Mouse (Mus musculus) embryonic facial prominence, embryonic 12.5 days (tissue): ENCODE data around the gene Nkap. TPM values are rescaled to one million over a fixed set of nuclear protein-coding genes. Genes with fewer than 3 reads are reported as not detected.
"Not testable (repeated sequence)": the region's sequence is repeated elsewhere in the genome, so short reads cannot be mapped to it uniquely, and the experiment has no call there.

Source experiments
- ATAC-seq: fragments of 200-750 bp; cut with Nextera tagmentation; 2 replicates; pipeline ENCODE4 v1.8.0; 2017; ENCODE audit not compliant: insufficient number of reproducible peaks, insufficient read depth, low FRiP score, low TSS enrichment
- H3K27ac ChIP-seq: fragments of 300-500 bp; sonication (generic); 2 replicates; pipeline ENCODE4 v1.5.1; 2016; ENCODE audit warnings: mild to moderate bottlenecking
- H3K27me3 ChIP-seq: fragments of 300-500 bp; sonication (generic); 2 replicates; pipeline ENCODE4 v1.6.1; 2016; ENCODE audit warnings: mild to moderate bottlenecking, moderate library complexity
- H3K36me3 ChIP-seq: fragments of 300-500 bp; sonication (generic); 2 replicates; pipeline ENCODE4 v1.6.1; 2016; ENCODE audit warnings: mild to moderate bottlenecking
- H3K4me1 ChIP-seq: fragments of 300-500 bp; sonication (generic); 2 replicates; pipeline ENCODE4 v1.6.1; 2016
- H3K4me2 ChIP-seq: fragments of 300-500 bp; sonication (generic); replicated peaks from 2 replicates; pipeline ENCODE4 v1.6.1; 2016; ENCODE audit warnings: mild to moderate bottlenecking, moderate library complexity
- H3K4me3 ChIP-seq: fragments of 300-500 bp; sonication (generic); 2 replicates; pipeline ENCODE4 v1.5.1; 2016; ENCODE audit warnings: mild to moderate bottlenecking
- H3K9ac ChIP-seq: fragments of 300-500 bp; sonication (generic); 2 replicates; pipeline ENCODE4 v1.6.1; 2016; ENCODE audit warnings: mild to moderate bottlenecking, moderate library complexity
- H3K9me3 ChIP-seq: fragments of 300-500 bp; sonication (generic); 2 replicates; pipeline ENCODE4 v1.6.1; 2016; ENCODE audit warnings: mild to moderate bottlenecking, moderate library complexity
- WGBS: fragments of 180-500 bp; shearing (Covaris S2); methylation state at CpG from one replicate; pipeline ENCODE4 v1.1.7; 2016; 5-methylcytosine and 5-hydroxymethylcytosine counted together
- polyA plus RNA-seq: library from polyadenylated mRNA; unstranded; fragments of >200 nt; fragmentation: Nextera tagmentation; extraction: Ambion mirVana; gene quantifications from 2 replicates; pipeline ENCODE4 v1.2.1, GENCODE M21; 2016

The Nkap gene
- polyA plus RNA-seq, 1 experiment from 2014 or later: 17.1 TPM

DNA sequence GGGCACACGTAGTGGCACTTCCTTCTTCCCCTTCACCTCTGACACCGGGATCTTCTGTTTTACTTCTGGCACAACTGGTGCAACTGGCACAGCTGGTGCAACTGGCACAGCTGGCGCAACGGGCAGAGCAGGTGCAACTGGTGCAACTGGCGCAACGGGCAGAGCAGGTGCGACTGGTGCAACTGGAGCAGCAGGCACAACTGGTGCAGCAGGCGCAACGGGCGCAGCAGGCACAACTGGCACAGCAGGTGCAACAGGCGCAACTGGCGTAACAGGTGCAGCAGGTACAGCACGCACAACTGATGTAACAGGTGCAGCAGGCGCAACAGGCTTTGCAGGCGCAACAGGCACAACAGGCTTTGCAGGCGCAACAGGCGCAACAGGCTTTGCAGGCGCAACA lies 36.5 kb downstream of the Nkap start:
- no peaks in the 10 kb centered on the region for H3K27me3 ChIP-seq
- H3K9me3 ChIP-seq: no peaks in the 10 kb centered on the region
- no peak overlapping the region for H3K9ac ChIP-seq
- no peak overlapping the region for H3K4me3 ChIP-seq
- no peak overlapping the region for H3K4me2 ChIP-seq
- H3K27ac ChIP-seq: no peak overlapping the region
- no peaks in the 10 kb centered on the region for H3K36me3 ChIP-seq
- ATAC-seq: no peak
- no peaks in the 10 kb centered on the region for H3K4me1 ChIP-seq
- 65% methylated on average over 18 of the region's 18 CpGs for WGBS

DNA sequence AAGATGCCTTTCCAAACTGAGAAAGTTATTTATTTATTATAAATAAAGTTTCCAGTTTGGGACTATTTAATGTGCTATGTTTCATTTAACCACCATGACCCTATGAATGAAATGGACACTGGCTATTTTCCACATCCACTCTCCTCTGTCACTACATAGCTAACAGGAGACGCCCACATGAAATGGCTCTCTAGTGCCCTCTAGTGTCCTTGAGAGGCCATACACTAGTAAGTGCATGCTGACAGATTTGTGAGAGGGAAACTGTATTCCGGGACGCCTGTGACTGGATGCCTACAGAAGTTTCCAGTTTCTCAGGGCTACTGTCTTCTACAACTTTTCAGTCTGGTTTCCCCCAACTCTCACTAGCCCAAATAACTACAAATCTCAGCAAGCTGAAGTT lies 40.5 kb downstream of the Nkap start:
- Histone ChIP-seq H3K9me3 (no peaks in the 10 kb centered on the region), H3K4me3 (no peak overlapping the region), H3K4me1 (no peaks in the 10 kb centered on the region), H3K27ac (no peak overlapping the region), H3K9ac (no peak overlapping the region), H3K4me2 (no peak overlapping the region), H3K36me3 (no peaks in the 10 kb centered on the region), H3K27me3 (no peaks in the 10 kb centered on the region)
- no peak for ATAC-seq
- WGBS: 21% methylated on average over 3 of the region's 3 CpGs

DNA sequence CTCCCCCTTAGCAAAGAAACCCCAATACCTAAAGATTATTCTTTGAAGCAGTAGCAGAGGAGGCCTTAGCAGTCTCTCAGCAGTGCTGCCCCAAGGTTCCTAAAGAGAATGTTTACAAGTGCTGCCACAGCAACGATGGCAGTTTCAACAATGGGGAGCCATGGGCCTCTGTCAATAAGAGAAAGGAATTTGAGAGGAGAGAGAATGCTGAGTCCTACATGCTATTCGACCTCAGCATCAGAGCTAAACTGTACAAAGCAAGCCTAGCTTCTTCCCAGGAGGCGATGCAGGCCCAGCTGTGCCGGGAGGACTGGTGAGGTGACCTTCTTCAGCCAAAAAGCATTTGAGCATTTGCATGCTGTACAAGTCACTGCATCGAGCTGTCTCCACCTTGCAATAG lies 42.1 kb downstream of the Nkap start, which contains the start of gene Akap14:
TSS of gene Akap14 (minus strand) at position 101 of the 400 bp plus-strand sequence.
- Histone ChIP-seq H3K27me3 (no peaks in the 10 kb centered on the region), H3K4me1 (no peaks in the 10 kb centered on the region), H3K27ac (no peak within 1 kb of the TSS), H3K4me3 (no peak within 1 kb of the TSS), H3K4me2 (no peak within 1 kb of the TSS), H3K36me3 (no peaks in the 10 kb centered on the region), H3K9ac (no peak within 1 kb of the TSS), H3K9me3 (no peaks in the 10 kb centered on the region)
- WGBS: 48% methylated on average over 5 of the region's 5 CpGs
- no peak for ATAC-seq

DNA sequence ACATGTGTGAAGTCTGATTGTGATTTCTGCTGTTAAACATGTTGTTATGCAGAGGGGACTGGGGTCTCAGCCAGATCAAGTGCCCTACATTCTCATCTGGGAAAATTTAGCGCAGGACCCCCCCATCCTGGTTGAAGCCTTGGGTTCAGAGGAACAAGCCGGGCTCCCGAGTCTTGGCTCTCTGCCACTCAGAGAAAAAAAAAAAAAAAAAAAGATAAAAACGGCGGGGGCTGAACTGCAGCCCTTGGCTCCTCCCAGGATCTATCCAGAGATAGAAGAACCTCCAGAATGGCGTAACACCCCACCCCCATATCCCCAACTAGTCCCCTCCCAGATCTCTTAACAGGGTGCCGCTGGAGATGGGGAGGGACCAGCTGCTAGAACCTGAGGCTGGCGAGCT lies 57.8 kb downstream of the Nkap start:
- WGBS: 58% methylated on average over 8 of the region's 8 CpGs
- not testable (repeated sequence) for H3K9ac ChIP-seq, H3K4me2 ChIP-seq, H3K27me3 ChIP-seq, H3K27ac ChIP-seq, ATAC-seq, H3K9me3 ChIP-seq, H3K4me1 ChIP-seq, H3K36me3 ChIP-seq, H3K4me3 ChIP-seq

DNA sequence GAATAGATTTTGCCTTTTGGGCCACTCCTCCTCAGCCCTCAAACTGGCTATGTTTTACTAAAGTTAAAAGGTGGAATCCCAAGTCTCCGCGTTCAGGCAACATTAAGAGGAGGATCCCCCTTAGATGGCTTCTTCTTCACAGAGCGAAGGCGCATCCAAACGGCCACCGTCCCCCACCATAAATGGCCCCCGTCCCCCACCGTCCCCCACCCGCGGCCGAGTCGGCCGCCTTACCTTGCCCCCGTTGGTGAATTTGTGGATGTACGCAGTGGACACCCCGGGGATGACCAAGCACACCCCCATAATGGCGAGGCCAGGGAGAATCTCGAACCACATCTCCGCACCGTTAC lies 64.1 kb downstream of the Nkap start:
- 27% methylated on average over 19 of the region's 20 CpGs for WGBS
- Histone ChIP-seq H3K4me1 (no peaks in the 10 kb centered on the region), H3K9me3 (no peaks in the 10 kb centered on the region), H3K27ac (no peak overlapping the region), H3K27me3 (no peaks in the 10 kb centered on the region), H3K4me3 (peak overlapping the region; percentile 53), H3K9ac (peak overlapping the region; percentile 30), H3K4me2 (peak overlapping the region; percentile 49), H3K36me3 (no peaks in the 10 kb centered on the region)
- ATAC-seq: peak; percentile 35; the same call in 1 of the 2 replicates

DNA sequence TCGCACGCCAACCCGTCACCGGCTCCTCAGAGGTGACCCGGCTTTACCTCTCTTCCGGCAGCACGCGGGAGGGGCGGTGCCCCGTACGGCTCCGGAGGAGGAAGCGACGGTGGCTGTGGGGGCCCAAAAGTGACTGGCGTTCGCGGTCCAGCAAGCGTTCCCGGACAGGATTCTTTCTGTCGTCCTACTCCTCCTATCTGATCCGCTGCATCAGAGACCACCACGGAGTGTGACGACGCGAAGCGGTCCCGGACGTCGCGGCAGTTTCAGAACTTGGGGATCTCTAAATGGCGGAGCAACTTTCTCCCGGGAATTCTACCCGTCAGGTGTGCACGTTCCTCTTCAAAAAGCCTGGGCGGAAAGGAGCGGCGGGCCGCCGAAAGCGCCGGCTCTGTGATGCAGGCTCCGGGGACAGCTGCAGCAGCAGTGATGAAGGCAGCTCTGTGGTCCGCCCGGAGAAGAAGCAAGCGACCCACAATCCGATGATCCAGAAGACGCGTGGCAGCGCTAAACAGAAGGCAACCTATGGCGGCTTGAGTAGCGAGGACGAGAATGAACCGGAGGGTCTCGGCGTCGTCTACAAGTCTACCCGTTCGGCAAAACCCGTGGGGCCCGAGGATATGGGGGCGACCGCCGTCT lies 64.6 kb downstream of the Nkap start, which contains the start of the genes Ndufa1 and Rnf113a1:
TSS of gene Ndufa1 (minus strand) at position 59 of the 639 bp plus-strand sequence.
TSS of gene Rnf113a1 (plus strand) at position 141 of the 639 bp plus-strand sequence.
- H3K27me3 ChIP-seq: no peaks in the 10 kb centered on the region
- H3K9ac ChIP-seq: peak within 1 kb of the TSS; percentile 53
- peak within 1 kb of the TSS; percentile 53 for H3K4me3 ChIP-seq
- 0 out of 2 replicates have a peak within 1 kb of the TSS, but pooled peaks have one; percentile 17 for H3K27ac ChIP-seq
- no peaks in the 10 kb centered on the region for H3K36me3 ChIP-seq
- H3K4me2 ChIP-seq: peak within 1 kb of the TSS; percentile 55
- WGBS: 20% methylated on average over 55 of the region's 63 CpGs
- no peaks in the 10 kb centered on the region for H3K4me1 ChIP-seq
- ATAC-seq: peak; percentile 90
- H3K9me3 ChIP-seq: no peaks in the 10 kb centered on the region

DNA sequence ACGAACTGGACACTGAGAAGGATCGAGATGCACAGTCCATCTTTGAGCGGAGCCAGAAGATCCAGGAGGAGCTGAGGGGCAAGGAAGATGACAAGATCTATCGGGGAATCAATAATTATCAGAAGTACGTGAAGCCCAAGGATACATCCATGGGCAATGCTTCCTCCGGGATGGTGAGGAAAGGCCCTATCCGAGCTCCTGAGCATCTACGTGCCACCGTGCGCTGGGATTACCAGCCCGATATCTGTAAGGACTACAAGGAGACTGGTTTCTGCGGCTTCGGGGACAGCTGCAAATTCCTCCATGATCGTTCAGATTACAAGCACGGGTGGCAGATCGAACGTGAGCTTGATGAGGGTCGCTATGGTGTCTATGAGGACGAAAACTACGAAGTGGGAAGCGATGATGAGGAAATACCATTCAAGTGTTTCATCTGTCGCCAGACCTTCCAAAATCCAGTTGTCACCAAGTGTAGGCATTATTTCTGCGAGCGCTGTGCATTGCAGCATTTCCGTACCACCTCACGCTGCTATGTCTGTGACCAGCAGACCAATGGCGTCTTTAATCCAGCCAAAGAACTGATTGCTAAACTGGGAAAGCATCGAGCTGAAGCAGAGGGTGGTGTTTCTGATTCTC lies 65.3 kb downstream of the Nkap start:
- H3K27me3 ChIP-seq: no peaks in the 10 kb centered on the region
- H3K9ac ChIP-seq: peak overlapping the region; percentile 53
- H3K4me1 ChIP-seq: no peaks in the 10 kb centered on the region
- 26% methylated on average over 28 of the region's 28 CpGs for WGBS
- peak overlapping the region; percentile 53 for H3K4me3 ChIP-seq
- H3K9me3 ChIP-seq: no peaks in the 10 kb centered on the region
- ATAC-seq: no peak
- peak overlapping the region; percentile 55 for H3K4me2 ChIP-seq
- no peak overlapping the region for H3K27ac ChIP-seq
- H3K36me3 ChIP-seq: no peaks in the 10 kb centered on the region

DNA sequence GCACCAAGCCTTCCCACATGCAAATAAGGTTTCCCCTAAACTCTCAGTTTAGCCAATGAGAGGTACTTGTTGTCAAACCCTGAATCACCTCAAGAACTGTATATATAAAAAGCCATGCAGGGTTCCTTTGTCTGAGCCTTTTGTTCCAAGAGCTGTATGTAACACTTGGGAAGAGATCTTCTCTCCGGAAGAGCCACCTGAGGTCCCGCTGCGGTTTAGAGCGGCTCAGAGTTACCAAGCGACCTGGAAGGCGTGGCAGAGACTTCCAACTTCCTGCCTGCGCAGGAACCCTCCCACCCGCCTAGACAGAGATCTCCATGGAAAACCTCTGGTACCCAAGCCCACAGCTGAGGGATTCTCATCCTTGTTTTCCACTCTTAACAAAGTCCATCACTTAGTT lies 72.1 kb downstream of the Nkap start:
- WGBS: 53% methylated on average over 8 of the region's 8 CpGs

More for the DNA sequence above, 72.1 kb downstream of the Nkap start:
- Histone ChIP-seq H3K27ac (no peak overlapping the region), H3K27me3 (no peaks in the 10 kb centered on the region), H3K36me3 (no peaks in the 10 kb centered on the region), H3K4me1 (no peaks in the 10 kb centered on the region), H3K4me3 (no peak overlapping the region), H3K4me2 (no peak overlapping the region), H3K9me3 (no peaks in the 10 kb centered on the region), H3K9ac (no peak overlapping the region)
- ATAC-seq: no peak

Other genes with a start within 250 kb of the Nkap start
- 1.9 and 2.2 TPM in 2 replicates for gene Nkrf, start 223.9 kb upstream of the Nkap start, polyA plus RNA-seq
- 49.5 and 50.2 TPM in 2 replicates for gene Sept6, start 135.0 kb upstream of the Nkap start, polyA plus RNA-seq
- gene Sowahd, start 78.0 kb upstream of the Nkap start, polyA plus RNA-seq: not detected in 2 replicates
- 511 and 529 TPM in 2 replicates for gene Rpl39, start 41.4 kb upstream of the Nkap start, polyA plus RNA-seq
- 19.4 and 22.2 TPM in 2 replicates for gene Upf3b, start 16.5 kb upstream of the Nkap start, polyA plus RNA-seq
- gene Akap14, start 42.0 kb downstream of the Nkap start, polyA plus RNA-seq: 0.09 TPM in 1 of 2 replicates, not detected in the other
- gene Ndufa1, start 64.4 kb downstream of the Nkap start, polyA plus RNA-seq: 390 and 436 TPM in 2 replicates
- 14.6 and 15.1 TPM in 2 replicates for gene Rnf113a1, start 64.5 kb downstream of the Nkap start, polyA plus RNA-seq
- gene Gm9, start 84.2 kb downstream of the Nkap start, polyA plus RNA-seq: not detected in 2 replicates
- not detected in 2 replicates for gene Rhox1, start 95.5 kb downstream of the Nkap start, polyA plus RNA-seq
- 0.38 TPM in 1 of 2 replicates, not detected in the other for gene Rhox2a, start 118.2 kb downstream of the Nkap start, polyA plus RNA-seq
- gene Rhox3a, start 123.1 kb downstream of the Nkap start, polyA plus RNA-seq: not detected in 2 replicates
- gene Rhox4a, start 138.5 kb downstream of the Nkap start, polyA plus RNA-seq: not detected in 2 replicates